In genomic region chr1:190380151-190380550, GRCm38 (mm10) we compare ENCODE assay signal across 18 mouse cellular contexts.
DNase-seq lines count a peak whose midpoint lies in the region; ATAC-seq lines count a peak whose summit lies in the region.
"Had no signal": no experiment of that assay in that cellular context is flagged by ENCODE, and none has a peak within 500 bp of the region (broad histone marks: within the 10 kb centered on the region; RNA-seq: fewer than 3 reads in every experiment).

No protein-coding gene starts in this region.

- no peak overlapping the region for H3K4me2 ChIP-seq in midbrain, embryonic 11.5 days
- H3K4me2 ChIP-seq in midbrain, embryonic 16.5 days (ENCODE audit: low read length) = no peak overlapping the region
- no peak overlapping the region for H3K4me2 ChIP-seq in heart, embryonic 12.5 days
- H3K4me2 ChIP-seq: embryonic facial prominence, embryonic 15.5 days; limb, embryonic 13.5 days; liver, embryonic 15.5 days; midbrain, embryonic 12.5 days had no signal

- H3K27me3 ChIP-seq in midbrain, embryonic 11.5 days (ENCODE audit: control insufficient read depth, insufficient read depth, low read length) = no peaks in the 10 kb centered on the region
- no peaks in the 10 kb centered on the region for H3K27me3 ChIP-seq in midbrain, embryonic 16.5 days (ENCODE audit: control insufficient read depth, insufficient read depth, low read depth, low read length)
- H3K27me3 ChIP-seq in heart, embryonic 12.5 days (replicated peaks) = no peaks in the 10 kb centered on the region
- H3K27me3 ChIP-seq: embryonic facial prominence, embryonic 15.5 days; liver, embryonic 15.5 days had no signal

- no peak overlapping the region for H3K4me3 ChIP-seq in midbrain, embryonic 11.5 days (ENCODE audit: low read depth, low read length)
- no peak overlapping the region for H3K4me3 ChIP-seq in midbrain, embryonic 16.5 days (ENCODE audit: low read depth, low read length)
- H3K4me3 ChIP-seq in heart, embryonic 12.5 days = no peak overlapping the region
- H3K4me3 ChIP-seq: embryonic facial prominence, embryonic 15.5 days; left cerebral cortex, adult 2 months; limb, embryonic 13.5 days; liver, embryonic 15.5 days; midbrain, embryonic 12.5 days had no signal

- no peaks in the 10 kb centered on the region for H3K9me3 ChIP-seq in midbrain, embryonic 11.5 days (ENCODE audit: control insufficient read depth, low read length)
- no peaks in the 10 kb centered on the region for H3K9me3 ChIP-seq in midbrain, embryonic 16.5 days (replicated peaks; ENCODE audit: control insufficient read depth, low read length, poor library complexity, severe bottlenecking)
- no peaks in the 10 kb centered on the region for H3K9me3 ChIP-seq in heart, embryonic 12.5 days (replicated peaks)
- H3K9me3 ChIP-seq: embryonic facial prominence, embryonic 15.5 days; limb, embryonic 13.5 days; liver, embryonic 15.5 days; midbrain, embryonic 12.5 days had no signal

- H3K27ac ChIP-seq in midbrain, embryonic 11.5 days (ENCODE audit: low read depth, low read length) = no peak overlapping the region
- H3K27ac ChIP-seq in midbrain, embryonic 16.5 days (ENCODE audit: low read length) = no peak overlapping the region
- no peak overlapping the region for H3K27ac ChIP-seq in heart, embryonic 12.5 days (ENCODE audit: poor library complexity, severe bottlenecking)
- H3K27ac ChIP-seq: embryonic facial prominence, embryonic 15.5 days; left cerebral cortex, adult 2 months; limb, embryonic 13.5 days; liver, embryonic 15.5 days; midbrain, embryonic 12.5 days had no signal

- peak; percentile 22 for ATAC-seq in midbrain, embryonic 11.5 days (ENCODE audit: low FRiP score)
- no peak for ATAC-seq in midbrain, embryonic 16.5 days
- ATAC-seq in heart, embryonic 12.5 days (ENCODE audit: insufficient number of reproducible peaks, low FRiP score) = no peak
- ATAC-seq in erythroblast, adult 5-6 weeks (replicated peaks; ENCODE audit: low FRiP score, poor library complexity, severe bottlenecking) = no peak
- ATAC-seq: forebrain, embryonic 14.5 days; Patski had no signal

- WGBS in midbrain, embryonic 11.5 days = 51% methylated on average over 10 of the region's 10 CpGs
- WGBS in midbrain, embryonic 16.5 days = 51% methylated on average over 10 of the region's 10 CpGs
- WGBS in heart, embryonic 12.5 days = 69% methylated on average over 10 of the region's 10 CpGs

- peak; percentile 27 for DNase-seq in adrenal gland, postnatal 14 days
- DNase-seq in adrenal gland, adult 8-10 months = no peak
- peak; percentile 88 for DNase-seq in midbrain, embryonic 11.5 days (ENCODE audit: low spot score, missing footprints)
- peak; percentile 47 for DNase-seq in mesoderm, embryonic 11.5 days (ENCODE audit: low read depth, low spot score)
- peak; percentile 17 for DNase-seq in retina, postnatal 7 days (ENCODE audit: low read depth, low spot score)
- DNase-seq: heart, postnatal 14 days; right cerebral cortex, postnatal 25 days; thymus, postnatal 36 days had no signal

- H3K36me3 ChIP-seq in midbrain, embryonic 11.5 days (ENCODE audit: control insufficient read depth, insufficient read depth, low read length) = no peaks in the 10 kb centered on the region
- no peaks in the 10 kb centered on the region for H3K36me3 ChIP-seq in midbrain, embryonic 16.5 days (ENCODE audit: control insufficient read depth, insufficient read depth, low read length)
- no peaks in the 10 kb centered on the region for H3K36me3 ChIP-seq in heart, embryonic 12.5 days
- H3K36me3 ChIP-seq: embryonic facial prominence, embryonic 15.5 days; limb, embryonic 13.5 days; liver, embryonic 15.5 days; midbrain, embryonic 12.5 days had no signal

- peaks cover 22% of the 10 kb centered on the region for H3K4me1 ChIP-seq in midbrain, embryonic 11.5 days (ENCODE audit: control insufficient read depth, insufficient read depth, low read length)
- H3K4me1 ChIP-seq in midbrain, embryonic 16.5 days (ENCODE audit: control insufficient read depth, insufficient read depth, low read length) = peaks cover 5% of the 10 kb centered on the region; the same call in 1 of the 2 replicates
- no peaks in the 10 kb centered on the region for H3K4me1 ChIP-seq in heart, embryonic 12.5 days (replicated peaks)
- H3K4me1 ChIP-seq: embryonic facial prominence, embryonic 15.5 days; limb, embryonic 13.5 days; liver, embryonic 15.5 days had no signal

- no peak overlapping the region for H3K9ac ChIP-seq in midbrain, embryonic 11.5 days (ENCODE audit: low read length)
- no peak overlapping the region for H3K9ac ChIP-seq in midbrain, embryonic 16.5 days (ENCODE audit: low read depth, low read length)
- H3K9ac ChIP-seq in heart, embryonic 12.5 days = no peak overlapping the region
- H3K9ac ChIP-seq: embryonic facial prominence, embryonic 15.5 days; limb, embryonic 13.5 days; liver, embryonic 15.5 days; midbrain, embryonic 12.5 days had no signal
